Mouse (Mus musculus): ENCODE results near the gene Impg1. TPM values are rescaled to one million over a fixed set of nuclear protein-coding genes. Genes with fewer than 3 reads are reported as not detected.
A peak's percentile ranks its signal among the peaks of the same experiment; 100 is the strongest.

Impg1 gene
- polyA plus RNA-seq, 1 experiment from 2014 or later: 0.04 TPM

DNA sequence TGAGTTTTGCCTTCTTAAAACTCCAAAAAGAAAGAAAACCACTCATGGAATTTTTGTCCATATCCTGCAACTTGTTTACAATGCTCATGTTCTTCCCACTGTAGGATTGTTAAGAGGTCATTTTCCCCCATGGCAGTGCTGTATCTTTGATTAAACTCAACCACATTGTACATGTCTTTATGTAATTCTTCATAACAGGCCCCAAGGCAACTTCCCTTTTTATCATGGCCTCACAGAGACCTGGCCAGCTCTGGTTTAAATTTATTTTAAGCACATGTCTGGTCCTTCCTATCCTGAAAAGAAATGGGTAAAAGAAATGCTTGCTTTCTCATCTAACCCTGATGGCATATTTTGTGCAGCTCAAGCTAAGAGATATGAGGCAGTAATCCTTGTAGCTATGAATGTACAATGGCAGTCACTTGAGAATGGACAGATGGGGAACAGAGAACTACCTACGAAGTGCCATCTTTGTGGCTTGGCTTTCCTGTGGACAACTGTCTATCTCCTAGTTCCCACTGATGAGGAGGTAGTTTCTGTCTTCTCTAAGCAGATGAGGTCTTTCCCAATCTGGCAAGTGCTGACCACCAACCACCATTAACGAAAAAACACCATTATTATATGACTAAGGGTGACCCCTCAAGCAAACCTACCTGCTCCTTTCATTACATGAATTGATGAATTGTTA is 97.6 kb downstream of the Impg1 start:
- H3K9me3 ChIP-seq (ENCODE audit: control insufficient read depth, low read length): no peaks in the 10 kb centered on the region
- H3K27me3 ChIP-seq (replicated peaks; ENCODE audit: control insufficient read depth, insufficient read depth, low read length): no peaks in the 10 kb centered on the region
- ATAC-seq (ENCODE audit: low read depth): no peak
- no peak overlapping the region for H3K4me3 ChIP-seq (ENCODE audit: low read depth, low read length)
- no peaks in the 10 kb centered on the region for H3K4me1 ChIP-seq (ENCODE audit: control insufficient read depth, insufficient read depth, low read length)
- DNase-seq (ENCODE audit: low spot score): no peak
- no peak overlapping the region for H3K4me2 ChIP-seq (ENCODE audit: low read depth, low read length)
- no peak overlapping the region for H3K27ac ChIP-seq (replicated peaks; ENCODE audit: low read depth, low read length)
- WGBS: 81% methylated on average over 2 of the region's 2 CpGs
- H3K36me3 ChIP-seq (ENCODE audit: control insufficient read depth, insufficient read depth, low read length): no peaks in the 10 kb centered on the region
- H3K9ac ChIP-seq (ENCODE audit: low read depth, low read length): no peak overlapping the region

DNA sequence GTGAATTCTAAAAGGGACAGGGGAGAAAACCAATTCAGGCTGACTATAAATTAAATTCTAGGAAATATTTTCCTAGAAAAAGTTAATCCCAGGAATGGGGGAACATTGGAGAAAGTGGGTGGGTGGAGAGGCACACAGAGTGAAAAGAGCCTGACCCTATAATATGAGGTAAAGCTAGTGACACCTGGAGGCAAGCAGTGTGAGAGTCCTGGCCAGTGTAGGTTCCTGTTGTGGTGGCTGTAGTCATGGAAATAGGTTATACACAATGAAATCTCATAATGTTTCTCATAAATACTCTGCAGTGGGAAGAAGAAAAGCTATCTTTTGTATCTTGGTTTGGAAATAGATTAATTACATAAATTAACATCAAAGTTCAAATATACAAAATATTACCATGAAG is 105.2 kb downstream of the Impg1 start:
- H3K4me1 ChIP-seq (ENCODE audit: control insufficient read depth, insufficient read depth, low read length): no peaks in the 10 kb centered on the region
- no peak for DNase-seq (ENCODE audit: low spot score)
- ATAC-seq (ENCODE audit: low read depth): no peak
- no peaks in the 10 kb centered on the region for H3K9me3 ChIP-seq (ENCODE audit: control insufficient read depth, low read length)
- no peak overlapping the region for H3K9ac ChIP-seq (ENCODE audit: low read depth, low read length)
- no peaks in the 10 kb centered on the region for H3K27me3 ChIP-seq (replicated peaks; ENCODE audit: control insufficient read depth, insufficient read depth, low read length)
- no peak overlapping the region for H3K27ac ChIP-seq (replicated peaks; ENCODE audit: low read depth, low read length)
- H3K4me2 ChIP-seq (ENCODE audit: low read depth, low read length): no peak overlapping the region
- no peaks in the 10 kb centered on the region for H3K36me3 ChIP-seq (ENCODE audit: control insufficient read depth, insufficient read depth, low read length)
- H3K4me3 ChIP-seq (ENCODE audit: low read depth, low read length): no peak overlapping the region

GRCm38 (mm10) chr9:80351678-80352331 is 113.5 kb downstream of the Impg1 start:
- Histone ChIP-seq H3K4me1 (ENCODE audit: control insufficient read depth, insufficient read depth, low read length) (no peaks in the 10 kb centered on the region), H3K27me3 (replicated peaks; ENCODE audit: control insufficient read depth, insufficient read depth, low read length) (no peaks in the 10 kb centered on the region), H3K36me3 (ENCODE audit: control insufficient read depth, insufficient read depth, low read length) (no peaks in the 10 kb centered on the region), H3K4me3 (ENCODE audit: low read depth, low read length) (peak overlapping the region; percentile 13), H3K9me3 (ENCODE audit: control insufficient read depth, low read length) (no peaks in the 10 kb centered on the region), H3K4me2 (ENCODE audit: low read depth, low read length) (peak overlapping the region; percentile 44), H3K9ac (ENCODE audit: low read depth, low read length) (peak overlapping the region; percentile 31; the same call in 1 of the 2 replicates), H3K27ac (replicated peaks; ENCODE audit: low read depth, low read length) (no peak overlapping the region)
- DNase-seq (ENCODE audit: low spot score): peak; percentile 47
- WGBS: 23% methylated on average over 20 of the region's 20 CpGs
- ATAC-seq (ENCODE audit: low read depth): peak; percentile 74

GRCm38 (mm10) chr9:80351295-80351677 is 114.0 kb downstream of the Impg1 start:
- Histone ChIP-seq H3K36me3 (ENCODE audit: control insufficient read depth, insufficient read depth, low read length) (no peaks in the 10 kb centered on the region), H3K27me3 (replicated peaks; ENCODE audit: control insufficient read depth, insufficient read depth, low read length) (no peaks in the 10 kb centered on the region), H3K4me2 (ENCODE audit: low read depth, low read length) (peak overlapping the region; percentile 44), H3K4me3 (ENCODE audit: low read depth, low read length) (peak overlapping the region; percentile 13; the same call in 1 of the 2 replicates), H3K4me1 (ENCODE audit: control insufficient read depth, insufficient read depth, low read length) (no peaks in the 10 kb centered on the region), H3K27ac (replicated peaks; ENCODE audit: low read depth, low read length) (no peak overlapping the region), H3K9ac (ENCODE audit: low read depth, low read length) (0 out of 2 replicates have a peak overlapping the region, but pooled peaks have one; percentile 31), H3K9me3 (ENCODE audit: control insufficient read depth, low read length) (no peaks in the 10 kb centered on the region)
- no peak for DNase-seq (ENCODE audit: low spot score)
- ATAC-seq (ENCODE audit: low read depth): no peak
- 61% methylated on average over 7 of the region's 7 CpGs for WGBS

- no peak overlapping the region for H3K27ac ChIP-seq (replicated peaks; ENCODE audit: low read depth, low read length)
- ATAC-seq (ENCODE audit: low read depth) (no peak), DNase-seq (ENCODE audit: low spot score) (no peak)
- H3K36me3 ChIP-seq (ENCODE audit: control insufficient read depth, insufficient read depth, low read length): no peaks in the 10 kb centered on the region
- 0 out of 2 replicates have a peak, but pooled peaks cover 3% of the 10 kb centered on the region for H3K9me3 ChIP-seq (ENCODE audit: control insufficient read depth, low read length)
- H3K27me3 ChIP-seq (replicated peaks; ENCODE audit: control insufficient read depth, insufficient read depth, low read length): no peaks in the 10 kb centered on the region
- no peak overlapping the region for H3K4me3 ChIP-seq (ENCODE audit: low read depth, low read length)
- no peak overlapping the region for H3K4me2 ChIP-seq (ENCODE audit: low read depth, low read length)
- H3K4me1 ChIP-seq (ENCODE audit: control insufficient read depth, insufficient read depth, low read length): no peaks in the 10 kb centered on the region
- 87% methylated on average over 6 of the region's 6 CpGs for WGBS
- no peak overlapping the region for H3K9ac ChIP-seq (ENCODE audit: low read depth, low read length)
These were observed 120.8 kb downstream of the Impg1 start for GRCm38 (mm10) chr9:80344451-80345000.

- WGBS: 81% methylated on average over 6 of the region's 6 CpGs
These were observed 122.8 kb downstream of the Impg1 start for GRCm38 (mm10) chr9:80342520-80342919.

GRCm38 (mm10) chr9:80341756-80342155 is 123.5 kb downstream of the Impg1 start:
- WGBS: 95% methylated on average over 16 of the region's 16 CpGs

More at GRCm38 (mm10) chr9:80342520-80342919, 122.8 kb downstream of the Impg1 start:
- Histone ChIP-seq H3K4me1 (ENCODE audit: control insufficient read depth, insufficient read depth, low read length) (no peaks in the 10 kb centered on the region), H3K9ac (ENCODE audit: low read depth, low read length) (no peak overlapping the region), H3K9me3 (ENCODE audit: control insufficient read depth, low read length) (0 out of 2 replicates have a peak, but pooled peaks cover 3% of the 10 kb centered on the region), H3K36me3 (ENCODE audit: control insufficient read depth, insufficient read depth, low read length) (no peaks in the 10 kb centered on the region), H3K4me2 (ENCODE audit: low read depth, low read length) (no peak overlapping the region), H3K27ac (replicated peaks; ENCODE audit: low read depth, low read length) (no peak overlapping the region), H3K27me3 (replicated peaks; ENCODE audit: control insufficient read depth, insufficient read depth, low read length) (no peaks in the 10 kb centered on the region), H3K4me3 (ENCODE audit: low read depth, low read length) (no peak overlapping the region)
- no peak for DNase-seq (ENCODE audit: low spot score)
- ATAC-seq (ENCODE audit: low read depth): no peak

DNA sequence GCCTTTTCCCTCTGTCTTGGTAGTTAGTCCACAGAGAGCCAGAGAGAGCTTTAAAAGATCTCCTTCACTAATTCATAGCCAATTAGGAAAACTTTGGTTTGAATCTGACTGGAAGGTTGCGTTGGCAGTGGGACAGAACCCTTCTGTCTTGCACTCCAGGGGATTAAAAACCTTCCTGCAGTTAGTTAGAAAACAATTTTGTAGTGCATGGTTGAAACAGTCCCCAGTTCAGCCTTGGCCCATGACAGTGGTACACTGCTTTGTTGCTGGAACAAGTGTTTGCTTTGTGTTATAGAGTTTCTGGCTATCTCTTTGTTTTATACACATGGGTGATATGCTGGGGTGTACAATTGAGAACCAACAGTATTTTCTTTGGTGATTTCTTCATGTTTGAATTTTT is 124.4 kb downstream of the Impg1 start:
- H3K4me2 ChIP-seq (ENCODE audit: low read depth, low read length): no peak overlapping the region
- no peaks in the 10 kb centered on the region for H3K4me1 ChIP-seq (ENCODE audit: control insufficient read depth, insufficient read depth, low read length)
- no peak overlapping the region for H3K9ac ChIP-seq (ENCODE audit: low read depth, low read length)
- peak; percentile 45 for DNase-seq (ENCODE audit: low spot score)
- H3K4me3 ChIP-seq (ENCODE audit: low read depth, low read length): no peak overlapping the region
- H3K36me3 ChIP-seq (ENCODE audit: control insufficient read depth, insufficient read depth, low read length): no peaks in the 10 kb centered on the region
- no peak for ATAC-seq (ENCODE audit: low read depth)
- H3K9me3 ChIP-seq (ENCODE audit: control insufficient read depth, low read length): 0 out of 2 replicates have a peak, but pooled peaks cover 3% of the 10 kb centered on the region
- WGBS: 27% methylated on average over 1 of the region's 1 CpGs
- no peak overlapping the region for H3K27ac ChIP-seq (replicated peaks; ENCODE audit: low read depth, low read length)
- H3K27me3 ChIP-seq (replicated peaks; ENCODE audit: control insufficient read depth, insufficient read depth, low read length): no peaks in the 10 kb centered on the region

More at GRCm38 (mm10) chr9:80341756-80342155, 123.5 kb downstream of the Impg1 start:
- ATAC-seq (ENCODE audit: low read depth): no peak
- Histone ChIP-seq H3K4me2 (ENCODE audit: low read depth, low read length) (no peak overlapping the region), H3K36me3 (ENCODE audit: control insufficient read depth, insufficient read depth, low read length) (no peaks in the 10 kb centered on the region), H3K9ac (ENCODE audit: low read depth, low read length) (no peak overlapping the region), H3K4me1 (ENCODE audit: control insufficient read depth, insufficient read depth, low read length) (no peaks in the 10 kb centered on the region), H3K27me3 (replicated peaks; ENCODE audit: control insufficient read depth, insufficient read depth, low read length) (no peaks in the 10 kb centered on the region), H3K9me3 (ENCODE audit: control insufficient read depth, low read length) (0 out of 2 replicates have a peak, but pooled peaks cover 3% of the 10 kb centered on the region), H3K4me3 (ENCODE audit: low read depth, low read length) (no peak overlapping the region), H3K27ac (replicated peaks; ENCODE audit: low read depth, low read length) (no peak overlapping the region)
- DNase-seq (ENCODE audit: low spot score): no peak

Measured in embryonic facial prominence, embryonic 14.5 days (tissue).